In the genomic region with DNA sequence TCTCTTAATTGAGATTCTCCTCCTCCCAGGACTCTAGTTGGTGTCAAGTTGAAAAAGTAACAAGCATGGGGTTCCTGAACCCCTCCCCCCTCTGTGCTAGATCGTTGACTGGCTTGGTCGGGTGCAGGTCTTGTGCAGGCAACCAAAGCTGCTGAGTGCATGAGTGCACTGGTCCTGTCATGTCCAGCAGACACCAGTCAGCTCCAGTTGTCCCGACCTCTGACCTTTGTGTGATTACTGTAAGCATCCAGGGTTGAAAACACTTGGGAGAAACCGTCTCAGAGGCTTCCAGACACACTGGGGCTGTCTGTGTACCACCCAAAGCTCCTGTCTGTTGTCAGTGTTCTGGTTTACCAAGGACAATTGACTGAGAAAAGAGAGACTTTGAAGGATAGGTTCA, we compare ENCODE assay signal across 24 mouse cellular contexts. TPM values are rescaled to one million over a fixed set of nuclear protein-coding genes. Genes with fewer than 3 reads are reported as not detected.
DNase-seq lines count a peak whose midpoint lies in the region; ATAC-seq and TF ChIP-seq lines count a peak whose summit lies in the region.
"Had no signal": no experiment of that assay in that cellular context is flagged by ENCODE, and none has a peak within 500 bp of the region (broad histone marks: within the 10 kb centered on the region; RNA-seq: fewer than 3 reads in every experiment).

No protein-coding gene starts in this region.

- no peak overlapping the region for H3K4me3 ChIP-seq in lung, embryonic 14.5 days (ENCODE audit: low read depth, low read length)
- H3K4me3 ChIP-seq in lung, adult 2 months (replicated peaks; ENCODE audit: extremely low read depth, low read depth, low read length): no peak overlapping the region
- H3K4me3 ChIP-seq in layer of hippocampus, adult 2 months: no peak overlapping the region
- H3K4me3 ChIP-seq: embryonic facial prominence, embryonic 10.5 days; forebrain, embryonic 13.5 days; gastrocnemius, adult 2 months; heart, embryonic 10.5 days; hindbrain, embryonic 10.5 days had no signal

- H3K4me2 ChIP-seq in lung, embryonic 14.5 days: no peak overlapping the region
- H3K4me2 ChIP-seq: forebrain, embryonic 13.5 days; hindbrain, embryonic 14.5 days had no signal

- ATAC-seq in lung, embryonic 14.5 days (ENCODE audit: insufficient read depth): peak; percentile 55; the same call in 1 of the 2 replicates
- ATAC-seq: forebrain, embryonic 13.5 days; forebrain, postnatal 0 days had no signal

- peak; percentile 66 for DNase-seq in lung, embryonic 14.5 days
- DNase-seq in lung, adult 2 months: no peak
- DNase-seq in adipocyte (ENCODE audit: low spot score): peak; percentile 38
- DNase-seq in lung, postnatal 14 days: peak; percentile 20
- no peak for DNase-seq in layer of hippocampus, adult 2 months (ENCODE audit: low spot score in 2 of 2)
- no peak for DNase-seq in urinary bladder, postnatal 25 days (ENCODE audit: low spot score)
- DNase-seq in heart, postnatal 36 days: no peak
- DNase-seq: adrenal gland, postnatal 14 days; cerebellum, adult 11-12 months; cerebellum, adult 9-10 months; cerebellum, postnatal 25 days; forebrain, postnatal 0 days; gastrocnemius, adult 2 months; gastrocnemius, postnatal 25 days; heart, postnatal 10 days had no signal

- no peaks in the 10 kb centered on the region for H3K4me1 ChIP-seq in lung, embryonic 14.5 days (ENCODE audit: insufficient read depth)
- H3K4me1 ChIP-seq in lung, adult 2 months (ENCODE audit: control insufficient read depth, insufficient read depth, low read length): 0 out of 2 replicates have a peak, but pooled peaks cover 3% of the 10 kb centered on the region
- H3K4me1 ChIP-seq: forebrain, embryonic 13.5 days; hindbrain, embryonic 10.5 days had no signal

- 37% methylated on average over 4 of the region's 4 CpGs for WGBS in lung, embryonic 14.5 days
- 60% methylated on average over 4 of the region's 4 CpGs for WGBS in lung, adult 2 months

- H3K27ac ChIP-seq in lung, embryonic 14.5 days (ENCODE audit: low read depth): no peak overlapping the region
- H3K27ac ChIP-seq in layer of hippocampus, adult 2 months: no peak overlapping the region
- H3K27ac ChIP-seq: embryonic facial prominence, embryonic 10.5 days; forebrain, embryonic 13.5 days; gastrocnemius, adult 2 months; heart, embryonic 10.5 days; hindbrain, embryonic 10.5 days; hindbrain, embryonic 14.5 days had no signal

- no peak overlapping the region for H3K9ac ChIP-seq in lung, embryonic 14.5 days
- H3K9ac ChIP-seq: forebrain, embryonic 13.5 days; forebrain, postnatal 0 days; hindbrain, embryonic 14.5 days had no signal

- intact Hi-C loops in heart, postnatal 36 days (cut with DNase I): loop anchor here (5.0 kb wide), 1 partner anchor 118 kb away; the partner anchor contains the start of gene Pik3r5

- no peak for TF ChIP-seq POLR2A in lung, adult 2 months (IDR thresholded peaks at IDR 0.05; ENCODE audit: borderline replicate concordance, extremely low read depth, low read depth, low read length)

- no peaks in the 10 kb centered on the region for H3K27me3 ChIP-seq in lung, embryonic 14.5 days (ENCODE audit: insufficient read depth, low read length)
- H3K27me3 ChIP-seq: forebrain, embryonic 13.5 days had no signal

- H3K36me3 ChIP-seq in lung, embryonic 14.5 days (ENCODE audit: insufficient read depth): no peaks in the 10 kb centered on the region
- H3K36me3 ChIP-seq: embryonic facial prominence, embryonic 10.5 days; G1E; heart, embryonic 10.5 days; hindbrain, embryonic 10.5 days had no signal

- no peaks in the 10 kb centered on the region for H3K9me3 ChIP-seq in lung, embryonic 14.5 days (ENCODE audit: low read depth, low read length)
- H3K9me3 ChIP-seq: embryonic facial prominence, embryonic 10.5 days; forebrain, embryonic 13.5 days; G1E; heart, embryonic 10.5 days; hindbrain, embryonic 10.5 days had no signal

- TF ChIP-seq CTCF in lung, embryonic 14.5 days (IDR thresholded peaks at IDR 0.05; ENCODE audit: low read depth): no peak
- TF ChIP-seq CTCF in lung, adult 2 months (IDR thresholded peaks at IDR 0.05; ENCODE audit: insufficient read depth, low read length): no peak
- no peak for TF ChIP-seq CTCF in layer of hippocampus, adult 2 months (conservative IDR thresholded peaks at IDR 0.05)

RNA-seq across cellular contexts. Expression of gene Mfsd6l, which starts 5.6 kb away (rescaled TPM):
- polyA plus RNA-seq in lung, embryonic 14.5 days (2014; fragmentation: Nextera tagmentation; extraction: Ambion mirVana): 1.5 TPM in 2 replicates
- 3.4 and 4.3 TPM in 2 replicates for polyA plus RNA-seq in lung, adult 2 months (2012; rRNA removed)
- under 1 TPM in 1 of 2 experiments, not detected in 1; 0.23 TPM for total RNA-seq in layer of hippocampus, adult 2 months (2021)
- total RNA-seq in heart, postnatal 36 days (2021): not detected
- total RNA-seq: adrenal gland, adult 18-20 months; gastrocnemius, postnatal 25 days; granulocyte monocyte progenitor cell, adult 5-6 weeks had no signal
- polyA plus RNA-seq: forebrain, embryonic 13.5 days; G1E; heart, embryonic 14.5 days; hindbrain, embryonic 14.5 days had no signal

RNA-seq across cellular contexts. Expression of gene Ccdc42, which starts 36.5 kb away (rescaled TPM):
- 0.70 and 1.2 TPM in 2 replicates for polyA plus RNA-seq in lung, embryonic 14.5 days (2014; fragmentation: Nextera tagmentation; extraction: Ambion mirVana)
- polyA plus RNA-seq in lung, adult 2 months (2012; rRNA removed): 5.0 and 8.5 TPM in 2 replicates
- total RNA-seq in layer of hippocampus, adult 2 months (2021): 1 to 10 TPM; 2.5 to 2.9 TPM
- total RNA-seq in heart, postnatal 36 days (2021): not detected
- total RNA-seq: adrenal gland, postnatal 14 days; G1E; gastrocnemius, adult 2 months; gastrocnemius, postnatal 25 days; granulocyte monocyte progenitor cell, adult 5-6 weeks had no signal
- polyA plus RNA-seq: forebrain, embryonic 13.5 days; G1E had no signal

RNA-seq across cellular contexts. Expression of gene Pik3r6, which starts 47.5 kb away (rescaled TPM):
- polyA plus RNA-seq in lung, embryonic 14.5 days (2014; fragmentation: Nextera tagmentation; extraction: Ambion mirVana): 4.3 and 5.6 TPM in 2 replicates
- 12.3 and 13.3 TPM in 2 replicates for polyA plus RNA-seq in lung, adult 2 months (2012; rRNA removed)
- 1 to 10 TPM; 1.7 to 1.9 TPM for total RNA-seq in layer of hippocampus, adult 2 months (2021)
- total RNA-seq in heart, postnatal 36 days (2021): 1 to 10 TPM; 4.6 to 6.3 TPM

Comparison
In these comparisons a context has a peak if more than half of its experiments do, and no peak if none do; other contexts are left out.
1. DNase-seq: peak in lung, embryonic 14.5 days (single experiment), adipocyte (single experiment) and lung, postnatal 14 days (single experiment); none in lung, adult 2 months (single experiment), layer of hippocampus, adult 2 months (0 of 2), urinary bladder, postnatal 25 days (single experiment) and heart, postnatal 36 days (0 of 2).